Comparison of ENCODE assay signal across 8 mouse cellular contexts in the genomic region with DNA sequence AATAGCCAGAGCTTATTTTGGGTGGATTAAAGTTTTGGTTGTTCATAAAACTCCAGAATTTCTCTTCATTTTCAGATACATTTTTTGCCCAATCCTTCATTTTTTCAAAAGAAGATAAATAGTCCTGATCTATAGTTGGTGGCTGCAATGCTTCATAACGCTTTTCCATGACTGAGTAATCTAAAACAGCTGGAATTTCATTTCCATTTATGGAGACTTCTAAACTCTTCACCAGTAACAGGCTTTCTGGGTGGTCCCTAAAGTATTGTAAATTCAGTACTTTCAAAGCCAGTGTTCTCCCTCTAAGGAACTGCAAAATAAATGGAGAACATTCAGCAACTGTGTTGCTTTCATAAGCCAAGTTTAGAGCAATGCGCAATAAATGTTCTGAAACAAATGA. TPM values are rescaled to one million over a fixed set of nuclear protein-coding genes. Genes with fewer than 3 reads are reported as not detected.
DNase-seq lines count a peak whose midpoint lies in the region; ATAC-seq and TF ChIP-seq lines count a peak whose summit lies in the region.
"Not testable (repeated sequence)": the region's sequence is repeated elsewhere in the genome, so short reads cannot be mapped to it uniquely, and the experiment has no call there.

No protein-coding gene starts in this region.

- not testable (repeated sequence) for TF ChIP-seq POLR2A in limb, embryonic 14.5 days (IDR thresholded peaks at IDR 0.05; ENCODE audit: borderline replicate concordance, extremely low read depth, insufficient read depth, insufficient read length)

- TF ChIP-seq CTCF in kidney, postnatal 0 days (IDR thresholded peaks at IDR 0.05; ENCODE audit: low read depth), result not testable (repeated sequence)

- peak; percentile 8 for DNase-seq in embryonic facial prominence, embryonic 14.5 days (ENCODE audit: low spot score)
- not testable (repeated sequence) for DNase-seq in intestine, embryonic 14.5 days (ENCODE audit: low spot score)
- peak; percentile 76 for DNase-seq in kidney, postnatal 0 days (ENCODE audit: low spot score)
- peak; percentile 53 for DNase-seq in limb, embryonic 14.5 days (ENCODE audit: low spot score)

- not testable (repeated sequence) for H3K27me3 ChIP-seq in embryonic facial prominence, embryonic 14.5 days (replicated peaks; ENCODE audit: control insufficient read depth, insufficient read depth, low read length); intestine, embryonic 14.5 days (replicated peaks; ENCODE audit: control insufficient read depth, insufficient read depth, low read length); kidney, embryonic 15.5 days; kidney, embryonic 16.5 days (ENCODE audit: insufficient read depth, low read length); kidney, postnatal 0 days (ENCODE audit: insufficient read depth, low read length); limb, embryonic 12.5 days; limb, embryonic 13.5 days; limb, embryonic 14.5 days (ENCODE audit: control insufficient read depth, insufficient read depth, low read length)

- not testable (repeated sequence) for H3K9ac ChIP-seq in embryonic facial prominence, embryonic 14.5 days (ENCODE audit: low read depth, low read length); intestine, embryonic 14.5 days (ENCODE audit: low read length); kidney, embryonic 15.5 days; kidney, embryonic 16.5 days (replicated peaks; ENCODE audit: low read length); kidney, postnatal 0 days (ENCODE audit: low read depth, low read length); limb, embryonic 12.5 days (replicated peaks); limb, embryonic 13.5 days; limb, embryonic 14.5 days (ENCODE audit: low read depth, low read length, severe bottlenecking)

- WGBS in embryonic facial prominence, embryonic 14.5 days, result 58% methylated on average over 2 of the region's 2 CpGs
- 46% methylated on average over 2 of the region's 2 CpGs for WGBS in intestine, embryonic 14.5 days
- 68% methylated on average over 2 of the region's 2 CpGs for WGBS in kidney, embryonic 15.5 days
- WGBS in kidney, embryonic 16.5 days, result 62% methylated on average over 2 of the region's 2 CpGs
- 65% methylated on average over 2 of the region's 2 CpGs for WGBS in kidney, postnatal 0 days
- WGBS in limb, embryonic 12.5 days, result 56% methylated on average over 2 of the region's 2 CpGs
- 39% methylated on average over 2 of the region's 2 CpGs for WGBS in limb, embryonic 13.5 days
- WGBS in limb, embryonic 14.5 days, result 28% methylated on average over 2 of the region's 2 CpGs

- not testable (repeated sequence) for H3K4me2 ChIP-seq in embryonic facial prominence, embryonic 14.5 days (ENCODE audit: low read depth, low read length); intestine, embryonic 14.5 days (ENCODE audit: low read length); kidney, embryonic 15.5 days; kidney, embryonic 16.5 days (replicated peaks; ENCODE audit: low read depth, low read length); kidney, postnatal 0 days (ENCODE audit: low read length); limb, embryonic 12.5 days; limb, embryonic 13.5 days (replicated peaks); limb, embryonic 14.5 days (replicated peaks; ENCODE audit: low read depth, low read length, severe bottlenecking)

- not testable (repeated sequence) for H3K27ac ChIP-seq in embryonic facial prominence, embryonic 14.5 days (replicated peaks; ENCODE audit: low read depth, low read length); limb, embryonic 12.5 days; limb, embryonic 13.5 days; limb, embryonic 14.5 days (replicated peaks; ENCODE audit: low read depth, low read length)
- peak overlapping the region; percentile 47; the same call in 1 of the 2 replicates for H3K27ac ChIP-seq in intestine, embryonic 14.5 days (ENCODE audit: low read depth)
- 0 out of 2 replicates have a peak overlapping the region, but pooled peaks have one; percentile 41 for H3K27ac ChIP-seq in kidney, embryonic 15.5 days
- H3K27ac ChIP-seq in kidney, embryonic 16.5 days (ENCODE audit: low read length), result peak overlapping the region; percentile 43; the same call in 1 of the 2 replicates
- peak overlapping the region; percentile 57; the same call in 1 of the 2 replicates for H3K27ac ChIP-seq in kidney, postnatal 0 days

- not testable (repeated sequence) for H3K4me3 ChIP-seq in embryonic facial prominence, embryonic 14.5 days (ENCODE audit: low read depth, low read length); intestine, embryonic 14.5 days (ENCODE audit: low read depth, low read length); kidney, embryonic 15.5 days (replicated peaks); kidney, embryonic 16.5 days (ENCODE audit: low read length); kidney, postnatal 0 days (replicated peaks; ENCODE audit: low read depth, low read length); limb, embryonic 12.5 days (replicated peaks); limb, embryonic 13.5 days; limb, embryonic 14.5 days (replicated peaks; ENCODE audit: low read length)

- H3K4me1 ChIP-seq in embryonic facial prominence, embryonic 14.5 days (ENCODE audit: control insufficient read depth, insufficient read depth, low read length); intestine, embryonic 14.5 days (replicated peaks; ENCODE audit: control insufficient read depth, insufficient read depth, low read length); kidney, embryonic 15.5 days; kidney, embryonic 16.5 days (ENCODE audit: insufficient read depth, low read length); kidney, postnatal 0 days (replicated peaks; ENCODE audit: insufficient read depth, low read length); limb, embryonic 12.5 days (replicated peaks); limb, embryonic 13.5 days; limb, embryonic 14.5 days (ENCODE audit: control insufficient read depth, insufficient read depth, low read length): not testable (repeated sequence)

- not testable (repeated sequence) for ATAC-seq in embryonic facial prominence, embryonic 14.5 days (ENCODE audit: low read depth); intestine, embryonic 14.5 days (replicated peaks; ENCODE audit: low FRiP score, low TSS enrichment, low read depth); kidney, embryonic 15.5 days (replicated peaks; ENCODE audit: low FRiP score); kidney, postnatal 0 days (replicated peaks; ENCODE audit: low FRiP score, low read depth)
- ATAC-seq in kidney, embryonic 16.5 days (ENCODE audit: low FRiP score, low TSS enrichment), result peak; percentile 65; the same call in 1 of the 2 replicates
- peak; percentile 47; the same call in 1 of the 2 replicates for ATAC-seq in limb, embryonic 12.5 days (ENCODE audit: insufficient number of reproducible peaks, insufficient read depth, low FRiP score, low TSS enrichment, low read depth)
- peak; percentile 78 for ATAC-seq in limb, embryonic 13.5 days (ENCODE audit: low FRiP score, low read depth)
- peak; percentile 60; the same call in 1 of the 2 replicates for ATAC-seq in limb, embryonic 14.5 days (ENCODE audit: low FRiP score, low read depth)

- H3K36me3 ChIP-seq in embryonic facial prominence, embryonic 14.5 days (ENCODE audit: control insufficient read depth, insufficient read depth, low read length); intestine, embryonic 14.5 days (ENCODE audit: control insufficient read depth, insufficient read depth, low read length); kidney, embryonic 15.5 days; kidney, embryonic 16.5 days (ENCODE audit: insufficient read depth, low read length); kidney, postnatal 0 days (ENCODE audit: insufficient read depth, low read length); limb, embryonic 12.5 days; limb, embryonic 13.5 days; limb, embryonic 14.5 days (ENCODE audit: control insufficient read depth, insufficient read depth, low read length): not testable (repeated sequence)

- not testable (repeated sequence) for H3K9me3 ChIP-seq in embryonic facial prominence, embryonic 14.5 days (ENCODE audit: control insufficient read depth, low read length); intestine, embryonic 14.5 days (ENCODE audit: control insufficient read depth, low read length); kidney, embryonic 15.5 days (replicated peaks); kidney, embryonic 16.5 days (ENCODE audit: low read length); kidney, postnatal 0 days (replicated peaks; ENCODE audit: low read length); limb, embryonic 12.5 days; limb, embryonic 13.5 days; limb, embryonic 14.5 days (ENCODE audit: control insufficient read depth, low read length)

RNA-seq across cellular contexts. Expression of a gene that starts 34.8 kb away (rescaled TPM):
- 0.10 and 0.17 TPM in 2 replicates for polyA plus RNA-seq in embryonic facial prominence, embryonic 14.5 days (2014; fragmentation: Nextera tagmentation; extraction: Ambion mirVana)
- polyA plus RNA-seq in intestine, embryonic 14.5 days (2014; fragmentation: Nextera tagmentation; extraction: Ambion mirVana), result 5.1 and 5.3 TPM in 2 replicates
- 0.21 and 0.37 TPM in 2 replicates for polyA plus RNA-seq in kidney, embryonic 15.5 days (2015; fragmentation: Nextera tagmentation; extraction: Ambion mirVana)
- polyA plus RNA-seq in kidney, embryonic 16.5 days (2015; fragmentation: Nextera tagmentation; extraction: Ambion mirVana), result 0.19 and 0.26 TPM in 2 replicates
- polyA plus RNA-seq in kidney, postnatal 0 days (2015; fragmentation: Nextera tagmentation; extraction: Ambion mirVana), result 0.18 and 0.19 TPM in 2 replicates
- polyA plus RNA-seq in limb, embryonic 12.5 days (2016; fragmentation: Nextera tagmentation; extraction: Ambion mirVana), result not detected in 2 replicates
- polyA plus RNA-seq in limb, embryonic 13.5 days (2015; fragmentation: Nextera tagmentation; extraction: Ambion mirVana), result 0.09 and 0.10 TPM in 2 replicates
- 0.47 and 0.50 TPM in 2 replicates for polyA plus RNA-seq in limb, embryonic 14.5 days (2012; rRNA removed)
- polyA plus RNA-seq in limb, embryonic 14.5 days (2014; fragmentation: Nextera tagmentation; extraction: Ambion mirVana), result 0.11 and 0.23 TPM in 2 replicates
